Mouse (Mus musculus): Measurements from ENCODE around the gene Pipox.
A peak's percentile ranks its signal among the peaks of the same experiment; 100 is the strongest.

Pipox gene

DNA sequence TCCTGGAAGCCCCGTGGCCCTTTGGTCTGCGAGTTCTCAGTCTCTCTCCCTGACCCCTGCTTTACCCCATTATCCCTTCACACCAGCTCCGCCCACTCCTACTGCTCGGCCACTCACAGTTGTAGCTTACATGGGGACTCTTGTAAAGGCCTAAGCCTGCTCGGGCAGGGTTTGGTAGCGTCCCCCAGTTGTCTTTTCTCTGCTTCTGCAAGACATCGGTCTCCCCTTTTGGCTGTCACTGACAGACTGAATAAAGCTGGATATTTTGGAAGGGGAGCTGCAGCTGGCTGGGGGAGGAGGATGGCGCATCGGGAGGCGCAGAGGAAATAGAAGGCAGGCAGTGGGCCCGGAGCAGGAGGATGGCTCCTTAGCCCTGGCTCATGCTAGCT is 17.1 kb downstream of the Pipox start:
- DNase-seq (ENCODE audit: low read depth, low spot score), result peak; percentile 68

DNA sequence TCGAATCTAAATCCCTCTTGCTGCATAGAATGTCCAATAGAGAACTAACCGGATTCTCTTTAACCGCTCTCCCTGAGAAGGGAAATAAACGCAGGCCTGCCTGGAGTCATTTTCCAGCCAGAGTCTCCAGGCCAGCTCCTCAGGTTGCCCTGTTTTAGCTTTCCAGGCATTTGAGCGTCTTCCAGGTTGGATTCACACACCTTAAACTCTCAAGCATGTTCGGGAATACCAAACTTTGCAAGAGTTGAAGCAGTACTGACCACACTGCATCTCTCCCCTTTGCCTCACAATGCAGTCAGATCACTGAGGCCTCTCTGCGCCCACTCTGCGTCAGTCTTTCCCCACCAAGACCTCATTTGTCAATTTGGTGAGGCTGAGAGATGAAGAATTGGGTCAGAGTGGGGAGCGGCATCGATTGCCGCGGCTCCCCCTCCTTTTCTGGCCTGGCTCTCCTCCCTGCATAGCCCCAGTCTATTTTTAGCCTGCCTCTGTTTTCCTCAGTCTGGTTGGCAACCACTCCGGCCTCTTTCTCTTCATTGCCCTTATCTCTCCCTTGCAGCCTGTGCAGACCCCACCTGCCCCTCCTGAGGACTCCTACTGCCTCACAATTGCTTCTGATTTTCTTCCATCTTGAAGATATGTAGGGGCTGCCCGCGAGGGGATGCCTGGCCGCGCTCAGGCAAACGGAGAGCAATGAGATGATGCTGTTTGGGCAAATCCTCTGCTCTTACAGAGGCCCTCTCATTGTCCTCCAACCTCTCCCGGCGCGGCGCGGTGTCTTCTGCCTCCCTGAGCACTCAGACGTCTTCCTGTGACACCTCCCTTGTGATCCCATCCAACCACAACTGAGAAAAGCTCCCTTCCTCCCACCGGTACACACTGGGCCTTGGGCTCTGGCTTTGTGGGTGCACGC is 17.8 kb downstream of the Pipox start:
- DNase-seq (ENCODE audit: low read depth, low spot score), result no peak

DNA sequence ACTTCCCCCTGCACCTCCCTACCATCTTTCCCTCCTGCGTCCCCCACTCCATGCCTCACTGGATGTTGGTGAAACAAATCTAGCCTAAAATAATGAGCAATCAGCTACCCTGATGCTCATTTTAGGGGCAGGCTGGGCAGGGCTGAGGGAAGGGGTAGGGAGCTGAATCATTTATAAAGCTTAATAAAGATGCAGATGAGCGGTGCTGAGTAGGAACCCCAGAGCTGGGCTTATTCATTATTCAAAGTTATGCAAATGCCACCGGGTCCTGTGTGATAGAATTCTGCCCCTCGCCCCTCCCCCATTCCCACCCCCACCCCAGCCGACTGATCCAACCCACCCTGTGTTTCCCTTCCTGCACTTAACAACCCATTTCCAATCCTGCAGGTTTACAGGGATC is 18.6 kb downstream of the Pipox start:
- no peak for DNase-seq (ENCODE audit: low read depth, low spot score)

DNA sequence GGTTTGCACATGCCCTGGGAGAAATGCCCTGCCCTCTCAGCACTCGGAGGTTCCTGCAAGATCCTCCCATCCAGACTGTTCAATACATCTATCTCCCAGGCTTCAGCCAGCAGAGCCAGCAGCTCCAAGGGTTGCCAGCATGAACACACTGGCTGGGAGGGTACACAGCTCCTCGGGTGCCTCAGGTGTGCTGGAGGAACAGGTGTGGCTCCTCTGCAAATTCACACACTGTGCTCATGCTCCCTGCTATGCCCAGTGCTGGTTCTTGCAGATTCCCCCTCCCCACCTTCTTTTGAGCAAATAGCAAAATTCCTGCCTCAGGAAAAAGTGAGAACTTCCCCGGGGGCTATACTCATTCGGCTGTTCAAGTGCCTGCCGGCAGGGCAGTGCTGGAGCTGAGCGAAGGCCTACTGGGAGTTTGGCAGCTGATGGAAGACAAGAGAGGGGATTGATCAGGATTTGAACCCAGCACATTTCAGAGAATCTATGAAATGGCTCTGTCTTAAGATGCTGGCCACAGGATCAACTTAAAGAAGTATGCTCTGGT is 19.1 kb downstream of the Pipox start:
- DNase-seq (ENCODE audit: low read depth, low spot score), result peak; percentile 59

DNA sequence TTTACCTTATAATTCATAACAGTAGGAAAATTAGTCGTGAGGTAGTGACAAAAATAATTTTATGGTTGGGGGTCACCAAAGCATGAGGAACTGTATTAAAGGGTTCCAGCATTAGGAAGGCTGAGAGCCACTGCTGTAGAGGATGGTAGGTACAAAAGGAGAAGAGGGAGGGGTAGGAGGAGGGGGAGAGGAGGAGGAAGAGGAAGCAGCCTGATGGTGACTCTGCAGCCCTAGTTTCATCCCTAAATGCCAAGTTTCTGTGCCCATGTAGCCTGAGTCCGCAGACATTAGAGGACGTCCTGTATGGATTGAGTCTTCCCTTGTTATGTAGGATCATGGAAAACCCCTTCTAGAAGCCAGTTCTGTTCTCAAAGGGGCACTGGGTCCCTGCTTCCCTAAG is 20.8 kb downstream of the Pipox start:
- no peak for DNase-seq (ENCODE audit: low read depth, low spot score)

DNA sequence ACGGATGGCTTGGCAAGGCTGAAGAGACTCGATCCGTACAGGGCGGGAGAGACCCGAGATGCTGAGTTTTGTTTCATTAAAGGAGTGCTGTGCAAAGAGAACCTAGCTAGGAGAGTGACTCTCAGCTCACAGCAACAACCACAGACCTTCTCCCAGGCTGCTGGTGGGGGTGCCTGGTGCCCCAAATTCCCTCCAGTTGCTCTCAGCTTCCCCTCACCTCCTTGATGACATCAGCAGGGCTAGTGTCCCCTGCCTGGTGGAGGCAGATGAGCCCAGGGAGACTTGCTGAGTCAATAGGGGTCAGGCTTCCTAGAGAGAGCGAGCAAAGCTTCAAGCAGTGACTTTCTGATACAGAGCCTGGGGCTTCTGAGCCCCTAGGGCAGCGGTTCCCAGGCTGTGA is 21.2 kb downstream of the Pipox start:
- no peak for DNase-seq (ENCODE audit: low read depth, low spot score)

DNA sequence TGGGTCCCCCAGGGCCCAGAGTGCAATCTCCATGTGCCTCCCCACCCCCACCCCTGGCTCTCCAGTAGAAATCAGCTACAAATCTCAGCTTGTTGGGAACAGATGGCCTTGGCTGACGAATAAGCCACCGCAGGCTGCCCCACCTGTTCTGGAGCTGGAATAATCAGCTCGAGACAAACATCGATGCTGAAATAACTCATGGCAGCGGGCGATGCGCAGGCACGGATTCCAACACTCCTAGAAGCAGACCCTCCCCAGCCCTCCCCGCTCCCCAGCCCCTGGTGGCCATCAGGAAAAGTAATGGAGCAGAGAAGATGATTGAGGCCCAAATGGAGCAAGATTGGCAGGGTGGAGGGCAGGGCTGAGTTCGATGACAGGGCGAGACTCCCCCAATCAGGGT is 21.7 kb downstream of the Pipox start:
- DNase-seq (ENCODE audit: low read depth, low spot score), result peak; percentile 64

DNA sequence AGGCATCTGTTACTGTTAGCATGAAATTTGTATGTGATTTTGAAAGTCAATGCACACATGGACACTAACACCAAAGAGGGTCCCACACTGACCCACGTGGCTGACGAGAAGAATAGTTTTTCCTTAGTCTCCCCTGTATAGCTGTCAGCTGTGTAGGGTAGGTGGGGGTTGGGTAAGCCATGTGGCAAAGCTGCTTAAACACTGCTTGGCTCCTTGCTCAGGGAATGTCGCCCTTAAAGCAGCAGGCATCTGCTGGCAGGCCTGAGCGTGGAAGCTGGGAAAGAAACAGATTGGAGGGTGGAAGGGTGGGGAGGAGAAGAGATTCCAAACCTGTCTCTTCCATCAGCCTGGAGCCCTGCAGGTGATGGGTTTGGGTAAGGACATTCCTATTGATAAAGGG is 22.5 kb downstream of the Pipox start:
- DNase-seq (ENCODE audit: low read depth, low spot score), result no peak

DNA sequence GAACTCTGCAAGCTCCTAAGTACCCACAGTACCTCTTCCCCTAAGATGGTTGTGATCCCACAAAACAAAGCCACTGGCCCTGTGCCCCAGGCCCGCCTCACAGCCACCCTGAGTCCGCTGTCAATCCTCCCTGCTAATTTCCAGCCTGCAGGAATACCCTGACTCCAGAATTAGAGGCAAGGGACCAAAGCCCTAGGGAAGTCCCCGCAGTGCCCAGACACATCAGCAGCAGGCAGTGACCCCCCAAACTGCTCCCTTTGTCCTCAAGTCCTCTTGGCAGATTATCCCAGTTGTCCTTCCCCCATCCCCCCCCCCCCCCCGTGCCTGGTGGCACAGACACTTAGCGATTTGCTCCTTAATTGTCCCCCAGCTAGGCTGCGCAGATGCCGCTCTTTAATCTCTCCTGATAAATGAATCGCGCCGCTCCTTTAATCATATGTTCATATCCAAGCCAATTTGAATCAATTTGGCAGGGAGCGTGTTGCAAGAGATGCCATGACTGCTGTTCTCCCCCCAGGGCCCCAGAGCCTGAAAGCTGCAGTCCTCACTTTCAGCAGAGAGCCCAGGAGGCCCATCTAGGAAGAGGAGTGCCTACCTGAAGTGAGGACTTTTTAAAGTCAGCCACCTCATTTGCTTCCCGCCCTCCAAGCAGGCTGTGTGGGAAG is 26.3 kb downstream of the Pipox start:
- no peak for DNase-seq (ENCODE audit: low read depth, low spot score)

DNA sequence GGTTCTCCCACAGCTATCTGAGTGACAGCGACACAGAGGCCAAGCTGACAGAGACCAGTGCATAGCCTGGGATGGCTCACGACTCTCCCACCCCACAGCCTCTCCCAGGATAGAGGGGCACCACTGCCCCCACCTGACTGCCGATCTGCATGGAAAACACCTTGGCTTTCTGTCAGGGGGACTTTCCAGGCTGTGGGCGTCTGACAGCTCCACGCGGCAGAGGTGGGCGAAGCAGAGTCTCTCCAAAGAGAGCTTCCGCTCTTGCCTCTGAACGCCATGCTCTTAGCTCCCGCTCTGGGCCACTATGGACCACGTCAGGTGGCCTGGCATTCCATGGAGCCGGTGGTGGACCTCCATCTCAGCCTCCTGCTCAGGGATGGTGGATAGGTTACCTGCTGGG is 29.1 kb downstream of the Pipox start:
- no peak for DNase-seq (ENCODE audit: low read depth, low spot score)

DNA sequence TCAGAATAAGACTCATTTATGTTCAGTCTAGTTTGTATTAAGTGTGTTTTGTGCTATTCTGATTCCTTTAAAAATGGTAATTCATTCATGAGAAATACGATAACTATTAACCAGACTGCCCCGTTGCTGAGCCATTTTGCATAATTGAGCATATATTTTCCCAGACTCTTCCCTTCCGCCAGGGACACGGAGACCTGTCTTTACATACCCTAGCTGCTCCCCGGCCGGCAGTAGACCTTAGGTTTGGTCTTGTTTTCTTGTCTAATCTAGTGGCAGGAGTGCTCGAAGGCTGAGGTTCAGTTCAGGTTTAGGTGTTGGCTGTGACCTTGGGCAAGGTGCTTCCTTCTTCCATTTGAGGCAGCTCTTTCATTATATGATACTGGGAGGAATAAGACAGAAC is 31.0 kb downstream of the Pipox start:
- no peak for DNase-seq (ENCODE audit: low read depth, low spot score)

DNA sequence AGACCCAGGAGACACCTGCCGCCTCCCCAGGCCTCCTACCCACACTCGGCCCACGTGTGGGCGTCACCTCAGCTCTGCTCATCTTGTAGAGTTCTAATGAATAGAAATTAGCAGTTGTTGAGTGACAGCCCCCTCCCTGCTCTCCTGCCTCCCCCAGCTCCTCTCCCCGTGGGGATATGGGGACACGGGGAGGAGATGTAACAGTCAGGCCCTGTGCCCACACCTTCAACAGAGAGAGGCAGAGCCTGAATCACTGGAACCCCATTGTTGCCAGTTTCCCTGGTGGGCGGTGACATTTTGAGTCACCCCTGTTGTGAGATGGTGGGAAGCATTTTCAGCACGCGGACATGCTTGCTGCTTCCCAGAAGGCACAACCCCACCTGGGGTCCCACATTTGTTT is 32.9 kb downstream of the Pipox start:
- DNase-seq (ENCODE audit: low read depth, low spot score), result no peak

DNA sequence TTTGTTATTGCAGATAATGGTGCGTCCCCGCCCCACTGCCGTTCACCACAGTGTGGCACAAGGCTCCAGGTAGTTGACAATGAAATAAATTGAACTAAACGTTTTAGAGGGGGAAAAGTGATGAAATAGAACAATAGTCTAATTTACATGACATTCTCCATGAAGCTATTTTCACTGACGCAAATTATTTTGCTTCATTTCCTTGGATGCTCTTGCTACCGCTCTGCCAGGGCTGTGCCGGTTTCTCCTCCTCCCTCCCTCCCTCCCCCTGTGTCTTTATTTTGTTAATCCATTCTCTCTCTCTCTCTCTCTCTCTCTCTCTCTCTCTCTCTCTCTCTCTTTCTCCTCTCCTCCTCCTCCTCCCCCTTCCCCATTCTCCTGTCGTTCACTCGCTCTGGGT is 35.3 kb downstream of the Pipox start:
- DNase-seq (ENCODE audit: low read depth, low spot score), result no peak

DNA sequence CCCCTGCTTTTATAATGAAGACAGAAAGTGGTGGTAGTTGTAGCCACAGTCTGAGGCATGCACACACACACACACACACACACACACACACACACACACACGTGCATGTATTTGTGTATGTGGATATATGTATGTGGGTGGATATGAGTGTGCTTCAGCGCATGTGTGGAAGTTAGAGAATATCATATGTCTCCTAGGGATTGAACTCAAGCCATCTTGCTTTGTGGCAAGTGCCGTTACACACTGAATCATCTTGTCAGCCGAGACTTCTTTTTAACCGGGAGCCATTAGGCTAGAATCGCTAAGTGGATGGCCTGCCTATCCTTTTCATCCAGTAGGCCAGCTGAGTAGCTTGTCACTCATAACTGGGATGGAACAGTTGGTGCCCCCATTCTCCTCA is 36.8 kb downstream of the Pipox start:
- no peak for DNase-seq (ENCODE audit: low read depth, low spot score)

DNA sequence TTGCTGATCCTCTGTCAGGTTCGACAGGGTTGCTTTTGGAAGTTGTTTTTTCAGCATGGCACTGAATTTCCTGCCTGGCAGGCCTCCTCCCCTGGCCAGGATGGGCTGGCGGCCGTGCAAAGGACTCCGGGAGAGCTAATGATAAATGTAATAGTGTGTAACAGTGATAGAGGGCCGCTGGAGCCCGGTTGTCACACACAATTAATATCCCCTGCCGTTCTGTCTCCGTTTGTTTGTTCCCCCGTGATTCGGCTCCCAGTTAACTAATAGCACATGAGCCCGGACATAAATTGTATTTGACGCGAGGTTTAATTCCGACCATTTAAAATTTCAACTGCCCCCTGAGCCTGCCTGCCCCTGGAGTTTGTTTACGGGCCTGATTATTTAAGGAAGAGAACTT is 38.5 kb downstream of the Pipox start:
- DNase-seq (ENCODE audit: low read depth, low spot score), result no peak

DNA sequence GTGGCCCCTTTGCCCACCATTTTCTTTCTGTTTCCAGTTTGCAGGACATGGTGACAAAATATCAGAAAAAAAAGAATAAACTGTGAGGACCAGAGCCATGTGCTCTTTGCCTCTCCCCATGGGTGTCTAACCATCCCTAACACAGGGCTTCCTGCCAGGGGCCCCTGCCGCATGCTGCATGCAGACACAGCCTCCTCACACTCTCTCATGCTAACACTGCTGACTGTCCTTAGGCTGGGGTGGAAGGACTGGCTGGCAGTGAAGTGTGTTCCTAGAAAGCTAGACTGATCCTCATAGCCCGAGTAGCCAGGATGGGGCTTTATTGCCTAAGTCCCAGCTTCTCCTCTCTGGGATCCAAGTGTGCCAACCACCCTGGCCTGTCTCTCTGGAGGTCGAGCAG is 39.3 kb downstream of the Pipox start:
- no peak for DNase-seq (ENCODE audit: low read depth, low spot score)

DNA sequence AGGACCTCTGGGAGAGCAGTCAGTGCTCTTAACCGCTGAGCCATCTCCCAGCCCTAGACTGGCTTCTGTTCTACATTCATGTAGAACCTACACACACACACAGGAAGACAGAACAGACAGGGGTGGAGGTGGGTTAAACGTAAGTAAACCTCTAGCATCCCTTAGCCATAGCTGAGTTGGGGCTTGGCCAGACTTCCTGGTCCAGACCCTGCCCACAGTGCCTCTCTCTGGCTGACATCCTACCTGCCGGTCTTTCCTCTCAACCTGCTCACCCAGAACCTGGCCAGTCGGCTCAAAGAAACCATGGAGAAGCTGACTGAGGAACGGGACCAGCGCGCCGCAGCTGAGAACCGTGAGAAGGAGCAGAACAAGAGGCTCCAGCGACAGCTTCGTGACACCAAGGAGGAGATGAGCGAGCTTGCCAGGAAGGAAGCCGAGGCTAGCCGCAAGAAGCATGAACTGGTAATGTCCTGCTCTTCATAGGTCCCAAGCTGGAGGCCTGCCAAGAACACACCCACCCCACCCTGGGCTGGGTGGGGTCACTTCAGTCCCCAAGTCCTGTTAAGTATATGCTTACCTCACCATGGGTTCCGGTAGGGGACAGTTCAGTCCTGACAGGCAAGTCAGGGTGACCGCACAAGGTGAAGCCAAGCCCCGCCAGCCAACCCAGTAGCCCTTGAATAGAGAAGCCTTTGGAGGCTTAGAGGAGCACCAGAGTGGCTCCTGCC is 40.8 kb downstream of the Pipox start:
- DNase-seq (ENCODE audit: low read depth, low spot score), result no peak

DNA sequence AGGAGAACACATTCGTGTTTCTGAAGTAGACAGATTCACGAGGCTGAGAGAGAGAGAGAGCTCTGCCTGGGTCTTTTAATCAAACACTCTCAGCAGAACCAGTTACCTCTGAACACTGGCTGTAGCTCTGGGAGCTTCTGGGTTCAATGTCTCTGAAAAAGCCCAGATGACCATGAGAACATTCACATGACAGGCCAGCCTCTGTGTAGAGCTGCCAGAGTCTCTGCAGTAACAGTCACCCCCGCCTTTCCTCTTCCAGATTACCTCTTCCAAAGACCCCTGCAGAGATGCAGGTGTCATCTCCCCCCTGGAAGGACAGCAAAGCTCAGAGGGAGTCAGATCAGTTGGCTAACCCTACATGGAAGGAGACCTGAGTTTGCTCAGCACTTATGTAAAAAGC is 41.7 kb downstream of the Pipox start:
- no peak for DNase-seq (ENCODE audit: low read depth, low spot score)

DNA sequence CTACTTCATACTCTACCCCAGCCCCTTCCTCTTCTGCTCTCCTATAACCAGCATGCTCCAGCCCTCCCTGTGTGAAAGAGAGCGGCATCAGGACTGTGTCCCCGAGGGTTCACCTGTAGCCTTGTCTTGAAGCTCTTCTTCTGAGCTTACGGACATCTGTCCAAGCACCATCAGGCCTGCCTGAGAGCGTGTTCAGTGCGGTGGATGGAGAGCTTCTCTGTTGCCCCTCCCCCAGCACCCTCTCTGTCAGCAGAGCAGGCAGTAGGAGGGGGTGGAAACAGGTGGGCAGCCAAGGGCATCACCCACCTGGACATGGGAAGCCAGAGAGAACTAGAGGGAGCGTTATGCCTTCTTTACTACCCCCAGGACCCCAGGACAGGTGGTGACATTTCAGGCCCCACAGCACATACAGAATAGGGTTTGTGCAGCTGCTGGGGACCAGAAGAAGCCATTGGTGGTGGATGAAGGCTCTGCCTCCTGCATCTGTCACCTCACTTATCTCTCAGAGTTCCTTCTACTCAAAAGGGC is 42.3 kb downstream of the Pipox start:
- no peak for DNase-seq (ENCODE audit: low read depth, low spot score)

DNA sequence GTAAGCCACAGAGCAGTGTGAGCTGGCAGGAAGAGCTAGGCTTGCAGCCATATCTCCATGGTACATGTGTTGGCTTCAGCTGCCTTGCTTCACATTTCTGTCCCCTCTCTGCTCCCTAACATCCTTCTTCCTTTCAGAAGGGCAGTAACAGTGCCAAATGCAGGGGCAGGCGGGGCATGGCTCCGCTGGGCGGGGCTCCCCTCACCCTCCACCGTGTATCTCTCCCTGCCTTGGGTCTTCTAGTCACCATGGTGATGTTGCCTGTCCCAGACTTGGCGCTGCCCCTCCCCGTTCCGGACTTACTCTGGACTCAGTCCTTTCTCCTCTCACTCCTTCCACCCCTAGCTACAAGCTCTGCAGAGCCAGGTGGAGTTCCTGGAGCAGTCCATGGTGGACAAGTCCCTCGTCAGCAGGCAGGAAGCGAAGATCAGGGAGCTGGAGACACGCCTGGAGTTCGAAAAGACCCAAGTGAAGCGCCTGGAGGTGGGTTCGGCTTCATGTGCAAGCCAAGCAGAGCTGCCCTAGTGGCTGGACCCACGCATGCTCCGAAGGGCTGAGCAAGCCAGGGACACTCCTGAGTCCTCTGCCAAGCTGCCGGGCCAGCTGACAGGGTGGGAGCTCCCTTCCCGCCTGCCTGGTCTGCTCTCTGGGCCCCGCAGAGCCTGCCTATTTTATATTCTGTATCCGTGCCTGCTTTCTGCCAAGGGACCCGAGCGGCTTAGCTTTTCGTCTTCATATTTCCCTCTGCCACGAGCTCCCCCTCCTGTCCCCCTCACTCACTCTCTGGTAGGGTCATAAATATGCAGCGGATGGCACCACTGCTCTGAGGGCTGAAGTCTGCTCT is 43.3 kb downstream of the Pipox start:
- DNase-seq (ENCODE audit: low read depth, low spot score), result no peak

DNA sequence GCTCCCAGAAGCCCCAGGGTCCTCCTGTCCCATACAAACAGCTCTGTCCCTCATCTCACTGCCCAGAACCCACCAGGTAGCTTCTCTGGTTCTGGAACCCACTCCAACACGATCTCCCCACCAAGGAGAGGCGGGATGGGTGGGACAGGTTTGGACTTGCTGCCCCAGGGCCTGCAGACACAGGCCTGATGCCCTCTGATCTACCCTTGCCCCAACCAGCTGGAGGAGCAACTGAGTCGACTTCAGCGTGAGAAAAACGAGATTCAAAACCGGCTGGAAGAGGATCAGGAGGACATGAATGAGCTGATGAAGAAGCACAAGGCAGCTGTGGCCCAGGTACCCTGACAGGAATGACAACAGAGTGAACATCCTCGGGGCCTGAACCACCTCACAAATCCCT is 44.7 kb downstream of the Pipox start:
- DNase-seq (ENCODE audit: low read depth, low spot score), result no peak
